Mouse (Mus musculus) adrenal gland, adult 10 weeks (tissue): ENCODE data around the gene Micu2. TPM values are rescaled to one million over a fixed set of nuclear protein-coding genes. Genes with fewer than 3 reads are reported as not detected.

Source experiments
- polyA plus RNA-seq: library from polyadenylated mRNA; stranded (reverse); fragments of 350-450 nt; fragmentation: Illumina TruSeq; extraction: RNeasy Lipid Tissue Mini Kit (QIAGEN cat#74804); gene quantifications from one replicate; pipeline ENCODE4 v1.2.3, GENCODE M21; 2014; ENCODE audit warnings: low read depth, low replicate concordance

Gene Micu2
- 133 TPM for polyA plus RNA-seq

GRCm38 (mm10) chr14:57998526-57999401 lies at the start of gene Micu2:
TSS of gene Micu2 (minus strand) at chr14:57999262.

DNA sequence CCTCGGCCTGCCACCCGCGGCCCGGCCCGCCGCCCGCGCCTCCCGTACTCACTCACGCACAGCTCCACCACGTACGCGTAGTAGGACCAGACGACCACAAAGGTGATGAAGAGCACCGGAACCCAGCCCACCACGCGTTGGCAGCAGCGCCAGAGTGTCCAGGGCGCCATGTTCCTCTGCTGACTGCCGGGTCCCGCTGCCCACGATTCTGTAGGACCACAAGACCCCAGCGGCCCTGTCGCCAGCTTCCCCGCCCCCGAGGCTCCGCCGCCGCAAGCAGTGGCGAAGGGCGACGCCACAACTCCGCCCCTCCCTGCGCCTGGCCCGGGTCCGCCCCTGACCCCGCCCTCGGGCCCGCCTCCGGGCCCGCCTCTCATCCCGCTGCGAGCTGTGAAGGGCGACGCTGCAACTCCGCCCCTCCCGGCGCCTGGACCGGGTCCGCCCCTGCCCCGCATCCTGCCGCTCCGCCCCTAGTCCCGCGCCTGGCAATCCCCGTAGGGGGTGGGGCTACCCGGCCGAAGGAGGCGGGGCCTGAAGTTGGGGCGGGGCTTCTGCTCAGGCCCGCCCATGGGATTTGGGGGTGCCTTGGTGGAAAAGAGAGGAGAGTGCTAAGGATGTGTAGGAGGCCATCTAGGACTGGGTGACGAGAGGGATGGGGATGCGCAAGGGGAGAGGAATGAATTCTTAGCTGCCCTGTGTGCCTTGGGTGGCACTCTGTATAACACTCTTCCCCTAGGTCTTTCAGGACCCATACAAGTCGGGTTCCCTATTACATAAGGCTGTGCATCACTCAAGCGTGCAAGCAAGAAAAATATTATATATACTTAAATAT lies 108.8 kb downstream of the Micu2 start, which contains the start of gene Zdhhc20:
Gene Zdhhc20 (minus strand): TSS at position 266 of the 832 bp plus-strand sequence.

Other genes with a start within 250 kb of the Micu2 start
- gene Lats2, start 240.9 kb downstream of the Micu2 start, polyA plus RNA-seq, result 52.6 TPM
- 294 TPM for gene Sap18, start 201.1 kb downstream of the Micu2 start, polyA plus RNA-seq
- 3.4 TPM for gene Ska3, start 173.1 kb downstream of the Micu2 start, polyA plus RNA-seq
- 64.8 TPM for gene Mrpl57, start 173.0 kb downstream of the Micu2 start, polyA plus RNA-seq
- 360 TPM for gene Zdhhc20, start 109.0 kb downstream of the Micu2 start, polyA plus RNA-seq
- 24.3 TPM for gene Fgf9, start 71.3 kb upstream of the Micu2 start, polyA plus RNA-seq